Mouse (Mus musculus): ENCODE measurements around the gene Cdc42ep5.

The Cdc42ep5 gene

GRCm38 (mm10) chr7:4124856-4125255 is 39.8 kb downstream of the Cdc42ep5 start:
- DNase-seq = no peak

DNA sequence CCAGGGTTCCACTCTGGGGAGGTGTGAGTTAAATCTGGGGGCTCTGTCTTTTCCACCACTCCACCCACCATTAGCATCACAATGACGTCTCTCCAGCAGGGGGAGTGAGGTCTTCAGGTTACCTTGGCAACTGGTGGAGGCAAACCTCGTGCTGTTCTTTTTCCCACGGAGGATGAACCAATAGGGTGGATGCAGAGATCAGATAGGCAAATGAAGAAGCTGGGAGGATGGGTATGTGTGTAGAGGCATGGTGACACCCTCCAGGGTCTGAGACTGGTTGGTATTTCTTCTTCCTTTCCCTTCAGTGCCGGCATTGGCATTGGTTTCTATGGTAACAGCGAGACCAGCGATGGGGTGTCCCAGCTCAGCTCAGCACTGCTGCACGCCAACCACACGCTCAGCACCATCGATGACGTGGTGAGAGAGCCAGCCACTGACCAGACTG is 40.3 kb downstream of the Cdc42ep5 start:
- DNase-seq = no peak

DNA sequence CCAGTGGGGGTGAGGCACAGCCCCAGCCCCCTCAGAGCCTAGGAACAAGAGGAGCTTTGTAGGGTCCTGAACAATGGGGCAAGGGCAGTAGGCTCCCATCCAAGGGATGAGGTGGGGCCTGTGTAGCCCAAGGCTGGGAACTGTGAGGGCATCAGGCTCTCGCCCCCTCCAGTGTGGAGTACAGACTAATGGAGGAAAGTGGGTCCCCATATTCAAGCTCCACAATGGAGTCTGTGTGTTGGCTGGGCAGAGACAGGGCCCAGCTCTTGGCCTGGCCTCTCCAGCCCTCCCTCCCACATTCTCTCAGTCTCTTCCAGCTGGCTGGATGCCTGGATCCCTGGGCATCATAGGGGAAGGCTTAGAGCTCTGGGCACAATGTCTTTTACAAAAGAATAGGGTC is 40.9 kb downstream of the Cdc42ep5 start:
- DNase-seq = no peak

- no peak for DNase-seq
Measured at GRCm38 (mm10) chr7:4122783-4123182, 41.9 kb downstream of the Cdc42ep5 start.

DNA sequence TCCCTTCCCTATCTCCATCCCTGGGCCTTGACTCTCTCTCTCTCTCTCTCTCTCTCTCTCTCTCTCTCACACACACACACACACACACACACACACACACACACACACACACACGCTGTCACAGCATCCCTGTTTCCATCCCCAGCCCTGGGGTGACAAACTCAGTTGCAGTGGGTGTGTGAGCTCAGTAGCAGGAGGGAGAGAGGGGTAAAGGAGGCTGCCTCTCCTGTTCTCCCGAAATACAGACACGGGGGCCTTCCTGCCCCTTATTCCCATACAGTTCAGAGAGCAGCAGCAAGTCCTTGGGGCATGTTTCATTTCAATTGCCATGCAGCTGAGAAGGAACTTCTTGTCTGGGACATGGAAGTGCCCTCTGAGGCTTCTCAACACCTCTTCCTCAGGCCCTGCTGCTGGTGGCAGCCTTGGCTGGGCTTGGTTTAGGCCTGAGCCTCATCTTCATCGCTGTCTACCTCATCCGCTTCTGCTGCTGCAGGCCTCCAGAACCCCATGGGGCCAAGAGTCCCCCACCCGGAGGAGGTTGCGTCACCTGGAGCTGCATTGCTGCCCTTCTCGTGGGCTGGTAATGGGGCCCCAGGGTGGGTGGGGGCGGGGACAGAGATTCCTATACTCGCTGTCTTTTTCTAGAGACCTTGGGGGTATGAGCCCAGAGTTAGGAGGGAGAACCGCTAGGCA is 42.4 kb downstream of the Cdc42ep5 start:
- no peak for DNase-seq

DNA sequence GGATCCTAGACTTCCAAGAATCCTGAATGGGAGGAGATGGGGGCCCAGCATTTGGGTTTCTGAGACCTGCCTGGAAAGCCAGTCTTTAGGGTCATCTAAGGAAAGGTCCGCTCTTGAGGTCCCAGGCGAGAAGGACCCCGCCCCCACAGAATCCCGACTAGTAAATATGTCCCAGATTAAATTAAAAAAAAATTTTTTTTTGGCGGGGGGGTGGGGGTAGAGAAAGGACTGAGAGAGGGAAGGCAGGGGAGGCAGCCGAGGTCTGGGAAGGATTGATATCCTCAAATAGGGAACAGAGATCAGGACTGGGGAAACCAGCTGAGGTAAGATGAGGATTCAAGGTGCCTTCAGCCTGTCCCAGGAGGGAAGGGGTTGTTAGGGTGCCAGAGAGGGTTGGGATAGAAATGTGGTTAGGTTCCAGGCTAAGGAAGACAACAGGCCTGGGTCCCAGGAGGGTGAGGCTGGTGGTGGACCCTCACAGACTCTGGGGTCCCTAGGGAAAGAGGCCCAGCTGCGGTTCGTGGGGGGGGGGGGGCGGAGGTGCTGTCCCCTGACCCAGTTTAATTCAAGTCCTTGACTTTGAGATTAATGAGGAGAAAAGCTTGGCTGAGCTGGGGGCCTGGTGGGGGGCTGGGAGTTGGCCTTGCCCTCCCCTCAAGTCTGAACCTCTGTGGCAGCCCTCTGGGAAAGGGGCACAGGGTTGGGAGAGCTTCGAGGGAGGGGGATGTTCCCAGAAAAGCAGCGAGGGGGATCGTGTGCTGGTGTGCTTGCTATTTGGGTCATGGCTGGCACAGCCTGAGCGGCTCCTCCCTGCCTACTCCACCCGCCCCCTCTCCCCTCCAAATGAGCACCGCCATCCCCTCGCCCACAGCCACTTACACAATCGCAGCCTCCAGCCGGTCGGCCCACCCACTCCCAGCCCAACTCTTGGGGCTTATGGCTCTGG is 44.4 kb downstream of the Cdc42ep5 start:
- DNase-seq = no peak

DNA sequence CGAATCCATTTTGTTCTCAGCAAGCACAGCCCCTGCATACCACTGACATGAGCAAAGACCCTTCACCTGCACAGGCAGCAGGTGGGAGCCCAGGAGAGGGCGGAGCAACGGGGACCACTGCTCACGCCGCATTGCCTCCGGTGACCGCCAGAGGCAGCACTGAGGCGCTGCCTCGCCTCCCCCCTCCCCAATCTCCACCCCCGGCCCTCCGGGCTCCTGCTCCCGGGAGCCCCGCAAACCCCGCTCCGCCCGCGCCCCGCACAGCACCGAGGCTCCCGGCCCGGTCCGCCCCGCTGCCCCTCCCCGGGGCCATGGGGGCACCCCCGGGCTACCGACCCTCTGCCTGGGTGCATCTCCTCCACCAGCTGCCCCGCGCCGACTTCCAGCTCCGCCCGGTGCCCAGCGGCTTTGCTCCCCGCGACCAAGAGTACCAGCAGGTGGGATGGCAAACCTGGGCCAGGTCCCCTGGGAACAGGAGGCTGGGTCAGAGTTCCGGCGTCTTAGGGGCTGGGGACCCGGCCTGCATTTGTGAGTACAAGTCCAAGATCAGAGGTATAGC is 45.2 kb downstream of the Cdc42ep5 start, which contains the start of gene Ttyh1:
Gene Ttyh1, plus strand, starts transcription at position 65 of the 559 bp plus-strand sequence.
- DNase-seq = peak; percentile 24

DNA sequence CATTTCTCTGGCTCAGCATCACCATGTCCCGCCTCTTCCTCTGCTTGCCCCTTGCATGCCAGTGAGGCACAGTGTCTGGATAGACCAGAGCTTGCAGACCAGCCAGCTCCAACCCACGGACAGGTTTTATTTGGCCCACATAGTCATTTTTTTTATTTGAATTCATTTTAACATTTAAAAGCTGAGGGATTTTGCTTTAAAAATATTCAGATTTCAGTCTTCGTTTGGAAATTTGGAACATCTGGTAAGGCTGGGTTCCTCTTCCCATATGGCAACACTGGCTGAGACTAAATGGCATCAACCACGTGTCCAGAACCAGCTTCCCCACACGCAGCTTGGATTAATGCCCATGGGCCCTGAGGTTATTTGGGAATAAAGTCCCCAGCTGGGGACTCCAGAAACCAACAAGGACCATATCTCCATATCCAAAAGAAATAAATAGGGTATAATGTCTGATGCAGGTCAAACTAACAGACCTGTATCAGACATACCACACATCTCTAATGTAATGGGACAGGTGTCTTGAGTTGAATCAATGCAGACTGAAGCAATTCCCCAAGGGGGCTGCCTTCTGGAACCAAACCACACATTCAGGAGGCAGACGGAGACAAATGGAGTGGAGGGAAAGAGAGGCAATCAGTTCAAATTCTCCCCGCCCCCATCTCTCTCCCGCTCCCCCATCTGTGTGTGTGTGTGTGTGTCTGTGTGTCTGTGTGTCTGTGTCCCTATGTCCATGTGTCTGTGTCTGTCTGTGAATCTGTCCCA is 47.4 kb downstream of the Cdc42ep5 start:
- no peak for DNase-seq

- DNase-seq = no peak
Measured at GRCm38 (mm10) chr7:4111766-4112165, 52.9 kb downstream of the Cdc42ep5 start.

DNA sequence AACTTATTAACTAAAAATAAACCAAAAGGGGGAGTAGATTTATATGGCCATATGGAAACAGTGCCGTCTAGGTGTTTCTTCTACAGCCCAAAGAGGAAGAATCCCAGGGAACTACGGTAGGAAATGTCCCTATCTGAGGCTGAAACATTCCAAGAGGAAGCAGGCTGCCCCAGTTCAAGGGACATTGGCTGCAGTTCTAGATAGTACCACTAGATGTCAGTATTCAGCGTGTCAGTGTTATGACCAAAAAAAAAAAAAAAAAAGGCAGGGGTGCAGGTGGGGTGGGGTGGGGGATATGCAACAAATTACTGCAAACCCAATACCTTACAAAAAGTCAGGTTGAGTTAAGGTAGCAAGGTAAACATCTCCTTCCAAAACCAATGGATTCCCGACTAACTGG is 61.2 kb downstream of the Cdc42ep5 start:
- DNase-seq = peak; percentile 44

Data from kidney, postnatal 14 days (tissue).